Mouse (Mus musculus) midbrain, postnatal 0 days (tissue): Measurements from ENCODE around the gene Tbc1d8. TPM values are rescaled to one million over a fixed set of nuclear protein-coding genes. Genes with fewer than 3 reads are reported as not detected.

ENCODE experiments used
- ATAC-seq: fragments of 200-750 bp; cut with Nextera tagmentation; 2 replicates; pipeline ENCODE4 v1.8.0; 2017; ENCODE audit warnings: moderate number of reproducible peaks, mild to moderate bottlenecking, moderate TSS enrichment, moderate library complexity; ENCODE audit not compliant: low FRiP score
- DNase-seq: peaks from one replicate; pipeline ENCODE4 v3.0.0-alpha.2; 2015; ENCODE audit warnings: low spot score
- H3K27ac ChIP-seq: fragments of 300-500 bp; sonication (generic); 2 replicates; pipeline ENCODE4 v1.5.1; 2014; ENCODE audit warnings: low read depth, mild to moderate bottlenecking, low read length, mixed read lengths
- H3K27me3 ChIP-seq: fragments of 300-500 bp; sonication (generic); 2 replicates; pipeline ENCODE4 v1.6.1; 2014; ENCODE audit warnings: low read length, control low read depth, mixed read lengths; ENCODE audit not compliant: insufficient read depth
- H3K36me3 ChIP-seq: fragments of 300-500 bp; sonication (generic); 2 replicates; pipeline ENCODE4 v1.6.1; 2014; ENCODE audit warnings: low read length, control low read depth, mixed read lengths; ENCODE audit not compliant: insufficient read depth
- H3K4me1 ChIP-seq: fragments of 300-500 bp; sonication (generic); 2 replicates; pipeline ENCODE4 v1.6.1; 2014; ENCODE audit warnings: mild to moderate bottlenecking, control low read depth, antibody characterized with exemption, low read length, mixed read lengths; ENCODE audit not compliant: insufficient read depth
- H3K4me2 ChIP-seq: fragments of 300-500 bp; sonication (generic); 2 replicates; pipeline ENCODE4 v1.6.1; 2014; ENCODE audit warnings: low read depth, mild to moderate bottlenecking, low read length, mixed read lengths; ENCODE audit not compliant: poor library complexity, severe bottlenecking
- H3K4me3 ChIP-seq: fragments of 300-500 bp; sonication (generic); 2 replicates; pipeline ENCODE4 v1.5.1; 2014; ENCODE audit warnings: low read depth, mild to moderate bottlenecking, low read length, moderate library complexity
- H3K9ac ChIP-seq: fragments of 300-500 bp; sonication (generic); replicated peaks from 2 replicates; pipeline ENCODE4 v1.6.1; 2014; ENCODE audit warnings: mild to moderate bottlenecking, low read length, moderate library complexity, mixed read lengths; ENCODE audit not compliant: poor library complexity, severe bottlenecking
- H3K9me3 ChIP-seq: fragments of 300-500 bp; sonication (generic); 2 replicates; pipeline ENCODE4 v1.6.1; 2016; ENCODE audit warnings: low read length, control low read depth
- CTCF ChIP-seq: IDR thresholded peaks from 2 replicates; pipeline ENCODE4 v1.5.1; 2016; ENCODE audit warnings: antibody characterized with exemption, mild to moderate bottlenecking
- WGBS: fragments of 180-500 bp; shearing (Covaris S2); extraction: QIAGEN DNeasy Blood & Tissue Kit; methylation state at CpG from one replicate; pipeline ENCODE4 v1.1.7; 2014; 5-methylcytosine and 5-hydroxymethylcytosine counted together
- polyA plus RNA-seq: library from polyadenylated mRNA; unstranded; fragments of >200 nt; fragmentation: Nextera tagmentation; extraction: Ambion mirVana; gene quantifications from 2 replicates; pipeline ENCODE4 v1.2.1, GENCODE M21; 2015
- total RNA-seq: library from RNA; depleted of rRNA; stranded (reverse); fragments of >200 nt; gene quantifications from 2 replicates; pipeline ENCODE4 v1.2.3, GENCODE M21; 2014; rRNA removed

Tbc1d8 gene
- total RNA-seq: 18.3 and 20.2 TPM in 2 replicates
- 8.5 TPM in 2 replicates for polyA plus RNA-seq

DNA sequence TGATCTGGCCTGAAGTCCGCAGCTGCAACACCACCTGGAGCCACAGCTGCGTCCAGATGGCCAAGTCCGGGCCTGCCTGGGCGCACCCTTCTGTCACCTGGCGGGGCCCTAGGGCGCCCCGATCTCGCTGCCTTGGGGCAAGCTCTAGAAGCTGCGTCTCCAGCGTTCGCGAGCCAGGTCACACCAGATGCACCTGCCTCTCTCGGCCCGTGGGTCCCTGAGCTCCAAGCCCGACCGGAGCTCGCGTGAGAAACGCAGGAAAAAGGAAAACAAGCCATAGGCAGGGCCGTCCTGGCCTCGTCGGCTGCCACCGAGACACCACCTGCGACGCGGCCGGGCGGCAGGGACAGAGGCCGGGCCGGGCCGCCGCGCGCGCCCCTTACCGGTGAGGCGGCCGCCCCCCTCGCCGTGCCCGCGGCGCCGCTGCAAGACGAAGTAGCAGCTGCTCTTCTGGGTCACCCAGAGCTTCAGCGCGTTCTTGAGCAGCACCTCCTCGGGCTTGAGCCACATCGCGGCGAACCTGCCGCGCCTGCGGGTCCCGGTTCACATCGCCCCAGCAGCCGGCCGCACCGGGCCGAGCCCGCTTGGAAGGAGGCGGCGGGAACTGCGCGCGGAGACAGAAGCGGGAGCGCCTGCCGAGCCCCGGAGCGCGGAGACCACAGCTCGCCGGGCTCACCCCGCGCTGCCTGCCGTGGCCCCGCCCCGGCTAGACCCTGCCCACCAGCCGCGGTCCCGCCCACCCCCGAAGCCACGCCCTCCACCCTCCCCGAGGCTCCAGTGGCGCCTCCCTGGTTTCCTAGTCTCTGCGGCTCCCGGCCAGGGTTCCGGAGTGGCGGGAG lies at the start of gene Tbc1d8:
Tbc1d8 (minus strand) TSS at position 699 of the 839 bp plus-strand sequence.
- ATAC-seq: peak; percentile 90
- DNase-seq: peak; percentile 89
- Histone ChIP-seq H3K36me3 (no peaks in the 10 kb centered on the region), H3K27ac (peak within 1 kb of the TSS; percentile 80), H3K4me2 (peak within 1 kb of the TSS; percentile 95), H3K9me3 (no peaks in the 10 kb centered on the region), H3K4me3 (peak within 1 kb of the TSS; percentile 81), H3K4me1 (peaks cover 9% of the 10 kb centered on the region; the same call in 1 of the 2 replicates), H3K27me3 (no peaks in the 10 kb centered on the region), H3K9ac (peak within 1 kb of the TSS; percentile 80)
- WGBS: under 1% methylated on average over 75 of the region's 90 CpGs
- no peak for TF ChIP-seq CTCF

DNA sequence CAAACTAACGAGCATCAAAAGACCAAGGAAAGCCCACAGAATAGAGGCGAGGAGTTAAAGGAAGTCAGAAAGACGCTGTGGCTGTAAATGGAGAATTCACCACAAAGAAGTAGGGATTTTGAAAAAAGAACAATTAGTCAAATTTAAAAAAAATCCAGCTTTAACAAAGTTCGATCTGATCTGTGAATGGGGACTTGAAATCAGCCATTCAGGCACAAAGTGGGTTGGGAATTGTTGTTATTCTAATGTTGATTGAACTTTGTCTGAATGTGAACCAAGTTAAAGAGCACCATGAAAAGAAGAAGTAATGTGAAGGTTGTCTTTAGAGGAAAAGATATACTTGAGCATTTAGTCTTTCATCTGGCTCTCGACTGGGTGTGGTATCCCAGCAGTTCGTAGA lies 49.8 kb upstream of the Tbc1d8 start:
- H3K9ac ChIP-seq: no peak overlapping the region
- ATAC-seq (no peak), DNase-seq (no peak)
- no peaks in the 10 kb centered on the region for H3K36me3 ChIP-seq
- 57% methylated on average over 6 of the region's 6 CpGs for WGBS
- no peak for TF ChIP-seq CTCF
- no peak overlapping the region for H3K4me2 ChIP-seq
- H3K27ac ChIP-seq: no peak overlapping the region
- no peaks in the 10 kb centered on the region for H3K9me3 ChIP-seq
- H3K4me1 ChIP-seq: no peaks in the 10 kb centered on the region
- no peak overlapping the region for H3K4me3 ChIP-seq
- H3K27me3 ChIP-seq: no peaks in the 10 kb centered on the region

DNA sequence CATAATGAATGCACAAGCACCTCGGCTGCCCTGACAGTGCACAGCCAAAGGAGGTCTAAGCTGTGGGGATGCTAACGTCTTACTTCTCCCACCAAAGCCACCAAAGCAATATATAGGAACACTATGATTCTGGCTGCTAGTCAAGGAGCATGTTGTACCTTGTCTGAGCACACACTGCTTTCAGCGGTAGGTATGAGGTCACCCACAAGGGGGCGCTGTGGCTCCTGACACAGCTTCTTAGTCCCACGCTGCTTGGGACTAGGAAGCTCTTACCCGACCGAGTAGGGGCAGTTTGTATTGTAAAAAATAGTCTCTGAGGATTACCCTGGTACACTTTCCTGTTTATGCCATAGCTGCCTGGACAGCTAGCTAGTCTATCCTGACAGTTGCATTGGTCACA lies 48.9 kb upstream of the Tbc1d8 start:
- H3K4me1 ChIP-seq: no peaks in the 10 kb centered on the region
- peak; percentile 74 for DNase-seq
- WGBS: 15% methylated on average over 7 of the region's 7 CpGs
- H3K27ac ChIP-seq: no peak overlapping the region
- TF ChIP-seq CTCF: peak; percentile 82
- H3K4me2 ChIP-seq: no peak overlapping the region
- no peaks in the 10 kb centered on the region for H3K27me3 ChIP-seq
- no peak overlapping the region for H3K4me3 ChIP-seq
- H3K9me3 ChIP-seq: no peaks in the 10 kb centered on the region
- no peak overlapping the region for H3K9ac ChIP-seq
- ATAC-seq: no peak
- no peaks in the 10 kb centered on the region for H3K36me3 ChIP-seq

DNA sequence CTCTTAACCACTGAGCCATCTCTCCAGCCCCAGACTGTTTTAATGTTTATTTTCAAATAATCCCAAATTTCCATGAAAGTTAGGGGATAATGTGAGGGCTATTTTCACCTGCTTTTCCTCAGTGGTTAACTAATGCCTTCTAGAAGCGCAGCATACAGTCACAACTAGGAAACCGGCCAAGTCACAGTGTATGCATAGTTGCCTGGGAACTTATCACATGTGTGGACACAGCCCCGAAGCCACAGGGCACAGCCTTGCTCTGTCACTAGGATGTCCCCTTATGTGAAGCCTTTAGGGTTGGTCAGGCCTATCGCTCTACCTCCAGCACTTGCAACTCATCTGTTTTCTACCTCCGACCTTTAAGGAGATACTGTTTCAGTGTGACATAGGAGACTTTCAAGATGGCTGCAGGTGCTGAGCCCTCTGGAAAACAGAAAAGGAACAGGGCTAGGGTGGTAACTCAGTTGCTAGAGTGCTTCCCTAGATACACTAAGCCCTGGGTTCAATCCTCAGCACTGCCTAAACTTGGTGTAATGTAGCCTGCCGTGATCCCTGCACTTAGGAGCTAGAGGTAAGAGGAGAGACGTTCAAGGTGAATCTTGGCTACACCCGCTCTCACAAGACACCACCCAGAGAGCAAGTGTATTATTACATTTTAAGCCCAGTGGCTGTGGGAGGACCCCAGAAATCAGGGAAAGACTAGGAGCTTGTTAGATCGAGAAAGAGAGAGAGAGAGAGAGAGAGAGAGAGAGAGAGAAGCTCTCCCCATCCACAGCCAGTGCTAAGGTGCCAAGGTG lies 48.0 kb upstream of the Tbc1d8 start:
- Histone ChIP-seq H3K27me3 (no peaks in the 10 kb centered on the region), H3K4me1 (no peaks in the 10 kb centered on the region), H3K4me3 (no peak overlapping the region), H3K9me3 (no peaks in the 10 kb centered on the region), H3K36me3 (no peaks in the 10 kb centered on the region), H3K9ac (no peak overlapping the region), H3K4me2 (no peak overlapping the region), H3K27ac (no peak overlapping the region)
- TF ChIP-seq CTCF: no peak
- ATAC-seq (no peak), DNase-seq (no peak)
- 86% methylated on average over 9 of the region's 9 CpGs for WGBS

DNA sequence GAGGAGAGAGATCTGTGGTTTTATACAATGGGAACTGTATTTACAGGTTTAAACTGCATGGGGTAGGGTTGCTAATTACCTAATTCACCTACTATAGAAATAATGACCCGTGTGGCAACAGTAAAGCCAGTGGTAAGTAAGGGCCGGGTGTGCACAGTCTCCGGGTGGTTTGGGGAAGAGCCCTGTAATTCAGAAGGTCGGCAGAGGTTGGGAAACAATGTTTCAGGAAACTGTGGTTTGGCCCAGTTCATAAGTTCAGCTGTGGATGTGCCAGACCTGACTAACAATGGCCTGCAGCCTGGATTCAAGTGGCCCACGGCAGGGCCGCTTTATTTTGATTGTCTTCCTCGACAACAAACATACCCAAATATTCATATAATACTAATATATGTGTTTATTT lies 47.2 kb upstream of the Tbc1d8 start:
- ATAC-seq (no peak), DNase-seq (no peak)
- Histone ChIP-seq H3K36me3 (no peaks in the 10 kb centered on the region), H3K27me3 (no peaks in the 10 kb centered on the region), H3K9ac (no peak overlapping the region), H3K4me1 (no peaks in the 10 kb centered on the region), H3K4me2 (no peak overlapping the region), H3K4me3 (no peak overlapping the region), H3K27ac (no peak overlapping the region), H3K9me3 (no peaks in the 10 kb centered on the region)
- WGBS: 81% methylated on average over 7 of the region's 7 CpGs
- no peak for TF ChIP-seq CTCF

DNA sequence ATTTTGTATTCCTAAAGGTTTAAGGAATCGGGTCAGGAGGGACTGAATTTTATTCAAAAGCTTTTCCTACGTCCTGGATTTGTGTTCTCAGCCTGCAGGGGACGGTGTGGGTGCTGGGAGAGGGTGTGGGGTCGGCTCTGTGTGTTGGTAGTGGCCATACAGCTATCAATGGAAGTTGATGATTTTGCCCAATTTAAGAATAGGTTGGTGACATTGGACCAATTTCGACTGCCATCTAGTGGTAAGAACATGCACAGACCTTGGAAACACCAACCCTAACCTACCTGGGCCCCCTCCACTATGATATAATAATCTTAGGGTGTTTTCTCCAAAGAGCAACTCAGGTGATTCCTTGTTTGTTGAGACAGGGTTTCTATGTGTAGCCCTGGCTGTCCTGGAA lies 44.0 kb upstream of the Tbc1d8 start:
- DNase-seq: peak; percentile 65
- Histone ChIP-seq H3K4me3 (no peak overlapping the region), H3K36me3 (no peaks in the 10 kb centered on the region), H3K4me2 (no peak overlapping the region), H3K27me3 (no peaks in the 10 kb centered on the region), H3K4me1 (no peaks in the 10 kb centered on the region), H3K27ac (no peak overlapping the region), H3K9ac (no peak overlapping the region), H3K9me3 (no peaks in the 10 kb centered on the region)
- peak; percentile 38; the same call in 1 of the 2 replicates for ATAC-seq
- WGBS: 29% methylated on average over 5 of the region's 5 CpGs
- peak; percentile 86 for TF ChIP-seq CTCF
